Mouse (Mus musculus) ovary, adult 18-20 months (tissue): Measurements from ENCODE around the gene Polh.
A peak's percentile ranks its signal among the peaks of the same experiment; 100 is the strongest.

Experiments used
- DNase-seq: peaks from one replicate; pipeline ENCODE4 v3.0.0; 2022; ENCODE audit warnings: low spot score, mixed read lengths

Polh gene

DNA sequence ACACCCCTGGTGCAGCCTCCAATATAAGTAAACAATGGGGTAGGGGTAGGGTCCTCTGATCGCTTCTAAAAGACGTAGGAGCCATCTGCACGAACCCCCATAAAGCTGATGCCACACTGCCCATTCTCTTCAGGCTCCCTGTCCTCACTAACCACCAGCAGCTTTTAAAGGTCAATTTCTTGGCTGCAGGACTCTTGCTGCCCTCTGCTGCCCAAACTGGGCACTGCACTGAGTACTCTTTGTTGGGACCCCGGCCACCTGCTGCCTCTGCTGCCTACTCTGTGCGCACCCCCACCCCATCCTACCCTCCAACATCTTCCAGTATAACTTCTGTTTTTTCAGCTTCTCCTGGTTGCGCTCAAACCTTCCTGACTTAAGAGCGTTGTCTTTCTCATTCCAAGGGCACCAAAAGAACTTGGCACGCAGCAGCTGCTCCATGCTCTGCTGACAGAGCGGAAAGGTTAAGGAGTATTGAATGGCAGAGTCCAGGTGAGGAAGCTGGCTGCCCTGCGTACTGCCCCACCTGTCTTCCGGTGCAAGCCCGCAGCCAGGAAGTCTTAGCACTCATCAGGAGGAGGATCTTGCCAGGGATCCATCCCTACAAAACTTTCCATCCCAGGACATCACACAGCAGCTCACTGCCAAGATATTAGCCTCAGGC is 70.3 kb downstream of the Polh start:
- no peak for DNase-seq

DNA sequence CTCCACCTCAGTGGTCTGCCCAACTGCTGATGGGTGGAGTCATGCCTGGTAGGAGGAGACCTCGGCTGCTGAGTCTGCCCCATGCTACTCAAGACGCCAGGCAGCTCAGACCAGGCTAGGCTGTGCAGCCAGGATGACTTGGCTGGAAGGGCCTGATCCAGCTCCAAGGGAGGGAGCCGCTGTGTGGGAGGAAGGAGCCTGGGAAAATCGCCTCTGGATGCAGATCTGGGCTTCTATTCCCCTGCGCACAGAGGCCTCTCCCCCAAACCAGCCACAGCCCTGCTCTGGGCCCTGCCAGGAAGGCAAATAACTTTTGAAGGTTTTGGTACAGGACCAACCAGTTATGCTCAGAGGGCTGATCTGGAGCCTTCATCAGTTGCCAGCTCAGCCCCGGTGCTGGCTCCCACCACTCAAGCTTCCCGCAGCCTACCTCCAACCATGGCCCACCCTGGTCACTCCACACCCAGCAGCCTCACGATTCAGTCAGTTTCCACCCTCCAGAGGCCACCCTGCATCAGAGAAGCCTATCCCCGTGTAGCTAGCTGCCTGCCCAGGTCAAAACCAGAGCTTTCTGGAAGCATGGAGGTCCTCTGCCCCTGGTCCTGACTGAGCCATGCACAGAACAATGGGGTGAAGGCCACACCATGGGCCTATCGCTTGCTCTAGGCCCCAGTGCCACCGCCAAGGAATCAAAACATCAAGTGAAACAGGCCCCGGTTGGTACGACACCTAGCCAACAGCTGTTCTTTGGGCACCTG is 72.5 kb downstream of the Polh start:
- DNase-seq = peak; percentile 64

DNA sequence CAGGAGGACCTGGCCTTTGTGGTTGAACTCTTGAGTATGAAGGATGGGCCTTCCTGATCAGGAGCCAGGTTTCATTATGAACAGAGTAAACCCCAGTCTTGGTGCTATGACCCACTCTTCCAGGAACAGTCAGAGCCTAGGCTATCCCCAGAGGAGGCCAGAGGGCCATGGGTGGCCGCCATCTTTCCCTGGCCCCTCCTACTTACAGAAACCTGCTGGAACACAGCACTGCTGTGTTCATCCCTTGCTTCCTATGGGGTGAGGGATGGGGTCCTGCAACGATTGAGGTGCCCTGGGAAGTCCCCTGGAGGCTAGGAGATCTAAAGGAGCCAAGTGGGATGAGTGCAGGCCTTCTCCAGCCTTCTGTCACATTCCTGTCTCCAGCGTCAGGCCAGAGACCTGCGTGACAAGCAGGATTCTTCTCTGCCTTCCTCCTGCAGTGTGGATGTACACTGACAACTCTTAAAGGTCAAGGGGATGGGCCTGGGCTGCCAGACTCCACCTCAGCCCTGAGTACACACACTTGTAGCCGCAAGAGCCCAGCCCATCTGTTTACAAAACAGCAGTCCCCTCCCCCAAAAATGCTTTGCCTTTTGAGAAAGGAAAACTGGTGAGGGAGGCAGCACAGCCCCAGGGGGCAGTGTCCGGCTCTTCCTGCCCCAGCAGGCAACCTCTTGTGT is 74.5 kb downstream of the Polh start:
- DNase-seq = no peak

- no peak for DNase-seq
Observed at GRCm38 (mm10) chr17:46126608-46127007, 75.8 kb downstream of the Polh start.

GRCm38 (mm10) chr17:46123953-46124700 is 78.3 kb downstream of the Polh start:
- no peak for DNase-seq

DNA sequence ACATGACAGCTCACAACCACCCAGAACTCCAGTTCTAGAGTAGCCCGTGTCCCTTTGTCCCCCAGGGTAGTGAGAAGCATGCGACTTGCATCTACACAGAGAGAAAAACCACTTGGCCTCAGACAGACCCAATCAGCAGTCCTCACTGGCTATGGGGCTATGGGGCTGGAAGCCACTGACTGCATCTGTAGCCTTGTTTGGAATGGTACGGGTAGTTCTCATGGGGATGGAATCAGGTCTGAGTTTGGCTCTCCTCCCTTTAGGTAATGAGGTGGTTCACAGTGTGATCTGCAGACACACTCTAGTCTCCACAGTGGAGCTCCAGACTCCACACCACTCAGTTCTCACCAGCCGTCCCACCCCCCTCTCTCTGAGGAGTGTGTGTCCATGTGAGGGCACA is 79.2 kb downstream of the Polh start:
- no peak for DNase-seq

- DNase-seq = no peak
Observed at GRCm38 (mm10) chr17:46122791-46123190, 79.7 kb downstream of the Polh start.
